Mouse (Mus musculus) effector memory CD4-positive, alpha-beta T cell, adult 5 months (primary cell): ENCODE measurements around the gene Akr1c12. TPM values are rescaled to one million over a fixed set of nuclear protein-coding genes. Genes with fewer than 3 reads are reported as not detected.

ENCODE experiments used
- polyA plus RNA-seq: library from polyadenylated mRNA; unstranded; fragments of 100-300 nt; shearing (Covaris generic); gene quantifications from one replicate; pipeline ENCODE4 v1.2.1, GENCODE M21; 2017

Akr1c12 gene
- 2.1 TPM for polyA plus RNA-seq

DNA sequence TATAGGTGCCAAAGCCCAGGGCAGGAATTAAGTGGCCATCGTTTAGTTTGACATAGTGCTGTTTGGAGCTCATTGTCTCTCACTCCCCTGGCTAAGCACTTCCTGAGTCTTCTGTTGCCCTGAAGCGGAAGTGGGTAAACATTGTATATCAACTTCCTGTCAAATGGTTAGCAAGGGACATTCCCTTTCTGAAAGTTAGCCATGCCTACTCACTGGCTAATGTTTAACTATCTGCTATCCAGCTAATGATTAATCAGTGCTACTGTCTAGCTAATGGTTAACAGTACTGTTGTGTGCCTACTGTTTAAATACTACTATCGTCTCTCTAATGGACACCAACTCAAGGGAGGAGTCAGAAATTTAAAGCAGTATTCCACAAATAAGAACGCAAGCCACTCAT lies at the start of gene Akr1c12:
Gene Akr1c12 (minus strand): TSS at position 150 of the 400 bp plus-strand sequence.

DNA sequence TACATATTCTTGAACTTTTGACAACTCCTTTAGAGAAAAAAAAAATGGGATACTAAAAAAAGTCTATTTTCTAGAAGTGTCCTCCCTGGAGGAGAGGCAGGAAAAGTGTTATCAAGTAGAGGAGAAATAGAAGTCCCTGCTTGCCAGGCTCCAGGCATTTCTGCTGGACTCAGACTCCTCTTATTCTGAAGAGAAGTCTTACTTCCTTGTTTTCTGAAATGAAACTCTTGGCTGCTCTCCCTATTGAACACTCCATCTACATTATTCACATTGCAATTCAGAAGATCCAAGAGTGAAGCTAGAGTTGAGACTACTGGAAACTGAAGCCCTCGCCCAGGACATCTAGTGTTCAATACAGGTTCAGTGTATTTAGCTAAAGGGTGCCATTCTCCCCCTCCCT lies 50.8 kb downstream of the Akr1c12 start, which contains the start of gene Akr1c19:
Gene Akr1c19 (plus strand): TSS at position 260 of the 400 bp plus-strand sequence.

Other genes starting within 250 kb of the Akr1c12 start
- gene Akr1c14, start 230.4 kb downstream of the Akr1c12 start, polyA plus RNA-seq = not detected
- not detected for gene Akr1c18, start 128.8 kb downstream of the Akr1c12 start, polyA plus RNA-seq
- gene Akr1c13, start 88.3 kb downstream of the Akr1c12 start, polyA plus RNA-seq = 8.3 TPM
- not detected for gene Akr1c19, start 50.7 kb downstream of the Akr1c12 start, polyA plus RNA-seq
- gene Akr1c6, start 154.9 kb upstream of the Akr1c12 start, polyA plus RNA-seq = not detected
- gene Akr1c20, start 243.9 kb upstream of the Akr1c12 start, polyA plus RNA-seq = not detected